Mouse (Mus musculus) kidney, adult 2 months (tissue): ENCODE data around the gene Ctnnbip1. TPM values are rescaled to one million over a fixed set of nuclear protein-coding genes. Genes with fewer than 3 reads are reported as not detected.

Source experiments
- DNase-seq: peaks from one replicate; pipeline ENCODE4 v3.0.0; 2021
- H3K27ac ChIP-seq: fragments of 200-500 bp; 2 replicates; pipeline ENCODE4 v1.5.1; 2012; ENCODE audit warnings: low read depth, low read length, control low read depth, inconsistent platforms; ENCODE audit not compliant: insufficient read depth
- H3K27me3 ChIP-seq: fragments of 200-500 bp; replicated peaks from 2 replicates; pipeline ENCODE4 v1.6.1; 2012; ENCODE audit warnings: mild to moderate bottlenecking, moderate library complexity, low read length, inconsistent platforms; ENCODE audit not compliant: control insufficient read depth, insufficient read depth
- H3K36me3 ChIP-seq: fragments of 200-500 bp; 2 replicates; pipeline ENCODE4 v1.6.1; 2012; ENCODE audit warnings: mild to moderate bottlenecking, moderate library complexity, low read length, inconsistent platforms; ENCODE audit not compliant: control insufficient read depth, insufficient read depth
- H3K4me1 ChIP-seq: fragments of 200-500 bp; 2 replicates; pipeline ENCODE4 v1.6.1; 2011; ENCODE audit warnings: low read length; ENCODE audit not compliant: control insufficient read depth, insufficient read depth
- H3K4me3 ChIP-seq: fragments of 200-500 bp; 2 replicates; pipeline ENCODE4 v1.5.1; 2011; ENCODE audit warnings: mild to moderate bottlenecking, low read depth, low read length, control low read depth; ENCODE audit not compliant: insufficient read depth
- CTCF ChIP-seq: fragments of 200-500 bp; conservative IDR thresholded peaks from 2 replicates; pipeline ENCODE4 v1.5.1; 2011; ENCODE audit warnings: low read depth, mild to moderate bottlenecking, control low read depth, low read length, moderate library complexity, mixed read lengths; ENCODE audit not compliant: insufficient read depth, insufficient read length
- POLR2A ChIP-seq: fragments of 200-500 bp; IDR thresholded peaks from one replicate; pipeline ENCODE4 v1.6.1; 2011; ENCODE audit warnings: low read depth, low read length, control low read depth
- WGBS: fragments of 180-500 bp; shearing (Covaris S2); methylation state at CpG from one replicate; pipeline ENCODE4 v1.1.7; 2018; 5-methylcytosine and 5-hydroxymethylcytosine counted together
- polyA plus RNA-seq: library from polyadenylated mRNA; depleted of rRNA; stranded (reverse); fragments of >200 nt; gene quantifications from 2 replicates; pipeline ENCODE4 v1.2.3, GENCODE M21; 2012; rRNA removed

The Ctnnbip1 gene
- polyA plus RNA-seq, result 20.5 and 24.4 TPM in 2 replicates

- WGBS, result 1% methylated on average over 43 of the region's 46 CpGs
- peaks cover 16% of the 10 kb centered on the region for H3K4me1 ChIP-seq
- H3K27ac ChIP-seq, result no peak within 1 kb of the TSS
- peak within 1 kb of the TSS; percentile 78 for H3K4me3 ChIP-seq
- H3K27me3 ChIP-seq, result no peaks in the 10 kb centered on the region
- peak; percentile 99 for DNase-seq
- no peak for TF ChIP-seq CTCF
- peak; percentile 10 for TF ChIP-seq POLR2A
- H3K36me3 ChIP-seq, result no peaks in the 10 kb centered on the region
Measured at GRCm38 (mm10) chr4:149517868-149518340, at the start of gene Ctnnbip1. Gene Ctnnbip1 (plus strand): TSS chr4:149518236.

DNA sequence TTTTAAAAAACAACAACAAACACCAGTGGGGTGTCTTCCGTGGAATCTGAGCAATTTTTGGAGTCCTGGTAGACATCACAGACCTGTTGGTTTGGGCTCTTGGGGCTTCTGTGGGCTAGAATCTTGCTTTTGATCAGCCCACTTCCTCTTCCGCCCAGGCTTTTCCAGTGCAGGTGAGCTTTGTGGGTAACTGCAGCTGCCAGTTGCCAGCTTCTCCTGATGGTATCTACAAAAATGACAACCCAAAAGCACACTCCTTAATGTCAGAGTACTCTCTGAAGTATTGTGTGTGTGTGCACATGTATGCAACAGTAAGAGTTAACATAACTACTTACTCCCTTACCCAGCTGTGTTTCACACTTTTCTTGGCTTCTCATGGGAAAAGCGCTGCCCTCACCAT is 48.5 kb upstream of the Ctnnbip1 start:
- TF ChIP-seq CTCF, result no peak
- TF ChIP-seq POLR2A, result no peak
- H3K27ac ChIP-seq, result no peak overlapping the region
- H3K27me3 ChIP-seq, result no peaks in the 10 kb centered on the region
- no peak for DNase-seq
- 94% methylated on average over 3 of the region's 3 CpGs for WGBS
- H3K36me3 ChIP-seq, result peaks cover 2% of the 10 kb centered on the region; the same call in 1 of the 2 replicates
- H3K4me1 ChIP-seq, result no peaks in the 10 kb centered on the region
- no peak overlapping the region for H3K4me3 ChIP-seq

GRCm38 (mm10) chr4:149475096-149475495 is 42.9 kb upstream of the Ctnnbip1 start:
- H3K36me3 ChIP-seq, result no peaks in the 10 kb centered on the region
- no peaks in the 10 kb centered on the region for H3K27me3 ChIP-seq
- no peaks in the 10 kb centered on the region for H3K4me1 ChIP-seq
- DNase-seq, result no peak
- TF ChIP-seq CTCF, result no peak
- TF ChIP-seq POLR2A, result no peak
- no peak overlapping the region for H3K27ac ChIP-seq
- 63% methylated on average over 7 of the region's 7 CpGs for WGBS
- H3K4me3 ChIP-seq, result no peak overlapping the region

- H3K36me3 ChIP-seq, result no peaks in the 10 kb centered on the region
- no peak within 1 kb of the TSS for H3K4me3 ChIP-seq
- no peak for DNase-seq
- WGBS, result 69% methylated on average over 11 of the region's 11 CpGs
- no peaks in the 10 kb centered on the region for H3K4me1 ChIP-seq
- TF ChIP-seq POLR2A (no peak), CTCF (no peak)
- H3K27me3 ChIP-seq, result no peaks in the 10 kb centered on the region
- H3K27ac ChIP-seq, result no peak within 1 kb of the TSS
Measured at GRCm38 (mm10) chr4:149477078-149477477, 41.0 kb upstream of the Ctnnbip1 start, which contains the start of gene Tmem274. Gene Tmem274 (plus strand): TSS chr4:149477378.

- Histone ChIP-seq H3K27ac (peak overlapping the region; percentile 93), H3K4me3 (peak overlapping the region; percentile 81), H3K4me1 (no peaks in the 10 kb centered on the region), H3K36me3 (no peaks in the 10 kb centered on the region), H3K27me3 (no peaks in the 10 kb centered on the region)
- 23% methylated on average over 3 of the region's 3 CpGs for WGBS
- TF ChIP-seq POLR2A, result no peak
- TF ChIP-seq CTCF, result no peak
- DNase-seq, result no peak
Measured at GRCm38 (mm10) chr4:149484566-149484965, 33.5 kb upstream of the Ctnnbip1 start.

DNA sequence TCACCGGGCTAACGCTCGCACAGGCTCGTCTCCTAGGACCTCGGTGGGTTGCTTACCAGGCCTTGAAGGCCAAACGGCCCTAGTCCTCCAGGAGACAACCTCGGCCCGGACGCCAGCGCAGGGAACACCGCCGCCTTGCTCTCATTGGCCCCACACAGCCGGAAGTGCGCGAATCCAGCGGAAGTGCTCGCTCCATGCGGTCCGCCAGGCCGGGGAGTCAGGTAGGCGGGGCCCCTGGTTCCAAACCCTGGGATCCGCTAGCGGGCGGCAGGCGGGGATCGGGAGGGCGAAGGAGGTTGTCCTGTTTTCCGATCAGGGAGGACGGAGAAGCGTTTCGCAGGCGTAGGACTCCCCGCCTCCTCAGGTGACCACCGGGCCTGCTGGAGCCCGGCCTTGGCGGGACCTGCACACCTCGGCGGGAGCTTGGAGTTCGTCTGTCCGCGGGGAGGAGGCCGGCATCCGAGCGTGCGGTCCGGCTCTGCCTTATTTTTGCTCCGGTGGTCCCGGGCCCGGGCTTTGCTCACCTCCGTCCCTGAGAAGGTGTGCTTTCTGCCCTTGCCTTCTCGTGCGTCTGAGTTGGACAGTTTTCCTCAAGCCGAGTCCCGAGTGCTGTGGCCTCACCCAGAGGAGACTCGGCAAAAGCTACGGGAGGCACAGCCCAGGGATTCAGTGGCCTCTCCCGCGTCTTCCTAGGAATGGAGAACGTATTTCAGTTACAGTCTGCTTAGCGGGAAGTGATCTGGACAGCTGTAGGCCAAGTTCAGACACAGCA is 32.8 kb upstream of the Ctnnbip1 start, which contains the start of the genes Nmnat1 and Lzic:
Gene Nmnat1, minus strand, starts transcription at position 150 of the 772 bp plus-strand sequence.
Gene Lzic, plus strand, starts transcription at position 177 of the 772 bp plus-strand sequence.
- DNase-seq, result peak; percentile 97
- under 1% methylated on average over 60 of the region's 60 CpGs for WGBS
- no peaks in the 10 kb centered on the region for H3K4me1 ChIP-seq
- no peaks in the 10 kb centered on the region for H3K36me3 ChIP-seq
- TF ChIP-seq POLR2A (peak; percentile 39), CTCF (no peak)
- peak within 1 kb of the TSS; percentile 81 for H3K4me3 ChIP-seq
- no peaks in the 10 kb centered on the region for H3K27me3 ChIP-seq
- H3K27ac ChIP-seq, result peak within 1 kb of the TSS; percentile 93

DNA sequence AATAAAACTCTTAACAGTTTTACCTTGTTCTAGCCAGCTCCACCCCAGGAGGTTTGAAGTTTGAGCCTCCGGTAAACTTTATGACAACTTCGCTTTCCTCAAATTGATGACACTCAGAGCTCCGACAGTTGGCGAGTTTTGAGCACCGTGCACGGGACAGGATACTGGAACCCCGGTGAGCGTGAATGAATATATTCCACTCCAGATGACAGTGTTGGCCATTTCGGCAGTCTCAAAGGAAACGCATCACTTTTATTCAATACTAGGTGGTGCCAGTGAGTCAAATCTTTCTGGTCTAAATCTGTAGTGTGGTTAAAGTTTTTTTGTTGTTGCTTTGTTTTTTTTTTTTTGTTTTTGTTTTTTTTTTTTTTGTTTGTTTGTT is 32.2 kb upstream of the Ctnnbip1 start:
- WGBS, result under 1% methylated on average over 10 of the region's 10 CpGs
- H3K4me3 ChIP-seq, result peak overlapping the region; percentile 81
- TF ChIP-seq POLR2A (no peak), CTCF (peak; percentile 21; the same call in 1 of the 2 replicates)
- H3K27ac ChIP-seq, result peak overlapping the region; percentile 13
- no peaks in the 10 kb centered on the region for H3K4me1 ChIP-seq
- H3K36me3 ChIP-seq, result no peaks in the 10 kb centered on the region
- peak; percentile 61 for DNase-seq
- no peaks in the 10 kb centered on the region for H3K27me3 ChIP-seq
